Mouse (Mus musculus): Measurements from ENCODE around the gene Tex16.

Gene Tex16

GRCm38 (mm10) chrX:112010707-112011106, at the start of gene Tex16:
Gene Tex16 (plus strand): TSS chrX:112011007.
- no peak for DNase-seq (ENCODE audit: low spot score)

- no peak for DNase-seq (ENCODE audit: low spot score)
Observed at GRCm38 (mm10) chrX:111999661-112000060, 11.1 kb upstream of the Tex16 start.

Measured in T-cell, adult 2 months (primary cell).